Mouse (Mus musculus) CD8-positive naive resting alpha-beta T cell, adult 2 months (primary cell): ENCODE data around the gene Mrpl53.

ENCODE experiments used
- DNase-seq, 2 experiments: peaks; one replicate each; pipeline ENCODE4 v3.0.0; 2022; ENCODE audit warnings: low read depth in 2 of 2, low spot score in 2 of 2

The Mrpl53 gene

DNA sequence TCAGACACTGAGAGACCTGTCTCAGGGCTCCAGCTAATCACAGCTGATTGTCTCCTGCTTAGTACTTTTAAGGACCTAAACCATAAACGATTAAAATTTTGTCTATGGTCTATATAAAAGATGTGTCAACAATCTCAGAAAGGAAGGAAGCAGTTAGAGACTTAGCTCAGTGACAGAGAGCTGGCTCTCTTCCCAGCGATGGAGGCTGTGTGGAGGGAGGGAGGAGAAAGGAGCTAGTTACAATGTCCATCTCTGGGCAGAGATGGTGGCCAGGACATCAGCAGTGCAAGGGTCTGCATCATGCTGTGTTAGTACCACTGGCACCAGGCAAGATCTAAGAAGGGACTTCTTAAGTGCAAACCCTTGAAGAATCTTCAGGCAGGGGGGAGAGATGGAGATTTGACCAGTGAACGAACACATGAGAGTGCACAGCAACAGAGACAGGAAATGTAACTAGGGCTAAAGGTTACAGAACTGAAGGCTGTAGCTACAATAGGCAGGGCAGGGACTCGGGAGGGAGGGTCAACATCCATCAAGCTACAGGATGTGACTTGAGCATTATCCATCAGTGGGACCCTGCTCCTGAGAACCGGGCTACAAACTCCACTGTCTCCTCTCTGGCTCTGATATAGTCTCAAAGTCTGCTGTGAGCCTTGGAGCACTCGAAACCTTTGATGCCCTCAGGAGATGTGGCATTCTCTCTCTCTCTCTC, 16.3 kb upstream of the Mrpl53 start:
- DNase-seq = no peak

DNA sequence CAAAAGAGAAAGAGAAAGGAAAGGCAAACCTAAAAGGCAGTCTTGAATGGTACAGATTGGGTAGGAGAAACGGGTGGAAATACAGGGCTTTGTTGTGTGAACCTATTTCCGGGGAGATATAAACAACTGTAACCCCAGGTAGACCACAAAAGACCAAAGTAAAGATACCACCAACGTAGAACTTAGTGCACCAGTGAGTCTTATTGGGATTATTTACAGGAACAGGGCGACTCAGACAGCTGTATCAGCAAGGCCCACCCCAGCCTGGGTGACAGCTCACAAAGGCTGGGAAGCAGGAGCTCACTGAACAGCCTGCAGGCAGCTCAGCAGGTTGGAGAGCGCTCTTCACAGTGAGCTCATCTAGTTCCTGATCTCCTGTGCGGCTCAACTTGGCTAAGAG, 12.9 kb upstream of the Mrpl53 start:
- DNase-seq = peak; percentile 57 to 66

DNA sequence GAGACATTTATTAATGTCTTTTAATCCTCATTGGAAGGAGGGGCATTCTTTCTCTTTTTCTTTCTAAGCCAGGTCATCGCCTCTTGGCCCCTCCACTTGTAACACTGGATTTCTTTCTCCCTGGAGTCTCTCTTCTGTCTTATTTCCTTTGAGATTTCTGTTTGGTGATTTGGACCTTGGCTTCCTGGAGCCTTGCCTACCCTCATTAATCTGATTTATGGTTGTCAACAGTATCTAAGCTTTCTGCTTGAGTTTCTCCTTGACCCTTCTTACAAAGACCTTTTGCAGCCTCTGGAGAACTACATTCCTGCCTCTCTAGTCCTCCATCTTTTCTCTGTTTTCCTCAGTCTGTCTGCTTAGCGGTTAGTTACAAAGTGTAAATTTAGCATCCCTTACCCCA, 10.4 kb upstream of the Mrpl53 start:
- no peak for DNase-seq

DNA sequence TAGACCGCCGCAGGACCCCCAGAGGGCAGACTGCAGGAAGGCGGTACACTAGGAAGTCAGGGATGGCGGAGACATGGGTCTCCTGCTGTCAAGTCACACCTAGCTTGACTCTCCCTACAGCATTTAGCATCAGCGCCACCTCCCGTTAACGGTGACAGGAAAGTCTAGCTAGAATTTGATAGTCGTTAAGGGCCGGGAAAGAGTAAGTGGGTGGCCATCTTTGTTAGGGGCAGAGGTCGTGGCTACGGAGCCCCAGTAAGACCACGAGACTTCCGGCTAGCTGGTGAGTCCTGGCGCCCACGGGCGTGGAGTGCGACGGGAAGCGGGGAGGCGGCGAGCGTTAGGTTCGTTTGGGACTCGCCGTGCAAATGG, 7.5 kb upstream of the Mrpl53 start, which contains the start of the genes Ccdc142 and Gm42688:
TSS of gene Ccdc142 (plus strand) at position 286 of the 372 bp plus-strand sequence.
TSS of gene Gm42688 (plus strand) at position 302 of the 372 bp plus-strand sequence.
- DNase-seq = peak; percentile 81 to 85

DNA sequence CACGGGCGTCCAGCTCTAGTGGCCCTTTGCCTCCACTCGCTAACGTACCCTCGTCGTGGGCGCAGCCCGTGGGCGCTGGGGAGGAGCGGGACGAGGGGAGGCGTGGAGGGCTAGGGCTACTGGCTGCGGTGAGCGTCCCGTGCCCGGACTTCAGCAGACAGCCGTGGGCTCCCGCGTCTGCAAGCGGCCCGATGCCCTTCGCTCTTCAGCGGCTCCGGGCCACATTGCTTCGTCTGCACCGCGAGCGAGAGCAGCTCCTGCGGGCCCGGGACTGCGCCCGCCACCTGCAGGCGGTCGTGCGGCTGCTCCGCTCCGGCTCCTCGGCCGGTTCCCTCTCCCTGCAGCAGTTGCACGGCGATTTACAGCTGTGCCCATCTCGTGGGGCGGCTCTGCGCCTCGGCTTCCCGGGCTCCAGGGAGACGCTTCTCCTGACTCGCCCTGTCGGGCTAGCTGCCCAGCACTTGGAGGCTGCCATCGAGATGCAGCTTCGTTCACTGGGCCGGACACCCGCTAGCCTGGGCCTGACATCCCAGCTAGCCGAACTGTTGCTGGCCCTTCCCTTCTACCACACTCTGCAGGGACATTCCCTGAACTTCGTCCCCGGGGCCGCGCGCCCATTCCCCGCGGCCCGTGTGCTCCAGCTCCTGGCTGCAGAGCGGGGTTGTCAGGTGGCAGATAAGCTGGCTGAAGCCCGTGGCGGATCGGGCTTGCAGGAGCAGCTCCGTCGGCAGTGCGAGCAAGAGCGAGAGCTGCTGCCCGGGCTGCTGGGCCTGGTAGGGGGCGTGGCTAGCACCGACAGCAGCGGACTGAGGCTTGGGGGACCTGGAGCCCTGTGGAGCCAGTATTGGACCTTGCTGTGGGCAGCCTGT, 6.9 kb upstream of the Mrpl53 start:
- peak; percentile 62 to 63 for DNase-seq

DNA sequence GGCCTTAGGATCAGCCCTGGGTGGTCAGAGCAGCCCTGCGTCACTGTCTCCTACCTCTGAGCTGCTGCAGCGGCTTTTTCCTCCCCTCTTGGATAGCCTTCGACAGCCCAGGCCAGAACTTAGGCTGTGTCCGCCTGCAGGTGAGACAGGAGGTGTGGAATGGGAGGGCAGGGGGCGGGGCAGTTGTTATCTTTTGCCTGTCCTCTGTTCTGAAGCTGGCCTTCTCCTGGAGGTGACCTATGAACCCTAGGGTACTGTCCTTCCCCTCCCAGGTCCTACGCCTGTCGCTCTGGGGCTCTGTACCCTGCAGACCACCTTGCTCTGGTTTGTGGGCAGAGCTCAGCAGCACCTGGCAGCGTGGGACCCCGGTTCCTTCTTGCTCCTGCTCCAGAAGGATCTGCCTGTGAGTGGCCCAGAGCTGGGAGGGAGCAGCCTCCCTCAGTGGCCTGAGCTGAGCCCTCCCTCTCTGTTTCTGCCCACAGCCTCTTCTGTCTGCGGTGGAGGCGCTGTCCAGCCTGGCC, 5.7 kb upstream of the Mrpl53 start:
- DNase-seq = no peak

DNA sequence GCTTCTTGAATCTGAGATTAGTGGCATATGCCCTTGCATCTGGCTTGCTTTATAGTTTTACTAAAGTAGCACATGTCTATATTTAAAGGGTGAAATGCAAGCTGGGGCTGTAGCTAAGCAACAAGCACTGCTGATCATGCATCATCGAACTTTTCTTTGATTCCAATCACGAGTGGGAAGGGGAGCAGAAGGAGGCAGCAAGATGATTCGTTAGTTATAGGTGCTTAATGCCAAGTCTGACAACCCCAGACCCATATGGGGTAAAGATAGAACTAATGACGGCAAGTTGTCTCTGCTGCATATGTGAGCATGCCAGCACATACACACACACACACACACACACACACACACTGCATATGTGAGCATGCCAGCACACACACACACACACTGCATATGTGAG, 4.7 kb upstream of the Mrpl53 start:
- DNase-seq = no peak

DNA sequence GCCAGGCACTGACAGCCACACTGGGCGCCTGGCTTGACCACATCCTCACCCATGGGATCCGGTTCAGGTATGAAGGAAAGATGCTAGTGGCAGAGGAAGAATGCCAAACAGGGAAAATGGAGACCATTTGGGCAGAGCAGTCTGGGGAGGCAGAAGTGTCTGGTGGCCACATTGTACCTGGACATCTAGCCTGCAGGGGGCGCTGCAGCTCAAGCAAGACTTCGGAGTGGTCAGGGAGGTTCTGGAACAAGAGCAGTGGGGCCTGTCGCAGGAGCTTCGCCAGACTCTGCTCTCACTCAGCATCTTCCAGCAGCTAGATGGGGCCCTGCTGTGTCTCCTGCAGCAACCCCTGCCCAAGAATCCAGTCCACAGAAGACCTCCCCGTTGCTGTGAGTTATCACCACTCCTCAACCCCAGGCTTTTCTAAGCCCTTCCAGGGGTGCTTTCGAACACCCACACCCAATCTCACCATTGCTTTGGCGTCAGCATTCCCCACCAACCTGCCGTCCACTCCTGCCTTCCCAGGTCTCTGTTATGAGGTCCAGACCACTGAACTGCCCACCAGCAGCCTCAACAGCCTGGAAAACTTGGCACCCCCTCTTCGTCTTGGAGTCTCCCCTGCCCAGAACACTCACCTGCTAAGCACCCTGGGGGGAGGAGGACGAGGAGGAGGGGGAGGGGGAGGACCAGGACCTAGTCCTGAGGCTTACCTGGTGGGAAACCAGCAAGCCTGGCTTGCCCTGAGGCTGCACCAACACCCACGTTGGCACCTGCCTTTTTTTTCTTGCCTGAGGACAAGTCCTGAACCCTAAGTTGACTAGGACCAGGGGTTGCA, 1.1 kb upstream of the Mrpl53 start:
- peak; percentile 81 for DNase-seq

DNA sequence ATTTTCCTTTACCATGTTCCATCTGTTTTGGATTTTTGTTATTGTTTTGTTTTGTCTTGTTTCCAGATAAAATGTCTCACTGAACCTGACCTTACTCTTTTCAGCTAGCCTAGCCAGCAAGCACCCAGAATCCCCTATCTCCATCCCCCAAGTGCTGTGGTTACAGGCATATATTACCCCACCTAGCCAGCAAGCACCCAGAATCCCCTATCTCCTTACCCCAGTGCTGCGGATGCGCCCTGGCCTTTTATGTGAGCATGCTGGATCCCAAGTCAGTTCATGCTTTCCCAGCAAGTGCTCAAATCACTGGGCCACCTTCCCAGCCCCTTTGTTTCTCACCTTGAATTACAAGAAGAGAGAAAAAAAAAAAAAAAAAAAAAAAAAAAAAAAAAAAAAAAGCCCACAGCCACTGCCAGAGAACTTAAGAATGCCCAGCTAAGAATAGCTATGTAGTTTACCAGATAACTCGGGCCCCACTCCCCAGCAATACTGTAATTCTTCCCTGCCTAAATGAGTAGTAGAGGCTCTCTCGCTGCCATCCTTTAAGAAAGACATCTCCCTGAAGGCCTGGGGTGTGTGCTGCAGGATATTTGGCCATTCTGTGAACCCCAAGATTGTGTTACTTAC, 2.8 kb downstream of the Mrpl53 start:
- DNase-seq = no peak

DNA sequence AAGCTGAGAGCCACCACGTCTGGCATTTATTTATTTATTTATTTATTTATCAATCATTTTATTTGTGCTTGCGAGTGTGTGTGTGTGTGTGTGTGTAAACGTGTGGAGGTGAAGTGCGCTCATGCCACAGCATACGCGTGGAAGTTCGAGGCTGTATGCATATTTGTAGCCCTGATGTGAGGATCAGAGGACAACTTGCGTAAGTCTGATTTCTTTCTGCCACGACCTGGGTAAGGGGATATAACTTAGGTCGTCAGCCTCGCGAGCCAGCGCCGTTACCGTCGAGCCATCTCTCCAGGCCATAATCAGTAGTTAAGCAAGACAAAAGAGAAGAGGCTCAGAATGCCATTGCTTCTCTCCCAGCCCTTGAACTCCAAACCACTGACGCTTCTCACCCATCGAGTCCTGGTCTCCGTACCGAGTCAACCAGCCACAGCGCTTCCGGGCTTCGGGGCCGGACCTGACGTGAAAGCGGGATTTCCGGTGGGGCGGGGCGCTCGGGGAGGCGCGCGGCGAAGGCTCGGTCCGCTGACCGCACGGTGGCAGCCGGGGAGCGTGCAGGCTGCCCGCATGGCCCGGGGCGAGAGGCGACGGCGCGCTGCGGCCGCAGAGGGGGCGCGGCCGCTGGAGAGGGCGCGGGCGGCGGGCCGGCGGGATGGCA, 6.3 kb downstream of the Mrpl53 start, which contains the start of gene Mogs:
TSS of gene Mogs (plus strand) at position 486 of the 661 bp plus-strand sequence.
- DNase-seq = peak; percentile 77 to 79

DNA sequence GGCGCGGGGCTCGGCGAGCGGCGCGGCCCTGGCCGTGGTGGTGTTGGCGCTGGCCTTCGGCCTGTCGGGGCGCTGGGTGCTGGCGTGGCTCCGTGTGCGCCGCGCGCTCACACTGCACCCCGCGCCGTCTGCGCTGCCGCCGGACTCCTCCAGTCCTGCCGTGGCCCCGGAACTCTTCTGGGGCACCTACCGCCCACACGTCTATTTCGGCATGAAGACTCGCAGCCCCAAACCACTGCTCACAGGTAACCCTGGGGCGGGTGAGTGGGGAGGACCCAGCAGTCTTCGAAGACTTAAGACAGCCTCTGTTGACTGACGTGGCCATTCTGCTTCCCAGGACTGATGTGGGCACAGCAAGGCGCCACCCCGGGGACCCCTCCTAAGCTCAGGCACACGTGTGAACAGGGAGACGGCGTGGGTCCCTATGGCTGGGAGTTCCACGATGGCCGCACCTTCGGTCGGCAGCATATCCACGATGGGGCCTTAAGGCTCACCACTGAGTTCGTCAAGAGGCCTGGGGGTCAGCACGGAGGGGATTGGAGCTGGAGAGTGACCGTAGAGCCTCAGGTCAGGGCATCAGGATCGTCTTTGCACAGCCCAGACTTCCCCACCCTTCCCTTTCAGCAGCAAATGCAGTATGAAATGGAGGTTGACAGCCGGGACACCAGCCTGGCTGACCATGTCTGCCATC, 7.0 kb downstream of the Mrpl53 start:
- DNase-seq = peak in 1 of 2 experiments; percentile 31

DNA sequence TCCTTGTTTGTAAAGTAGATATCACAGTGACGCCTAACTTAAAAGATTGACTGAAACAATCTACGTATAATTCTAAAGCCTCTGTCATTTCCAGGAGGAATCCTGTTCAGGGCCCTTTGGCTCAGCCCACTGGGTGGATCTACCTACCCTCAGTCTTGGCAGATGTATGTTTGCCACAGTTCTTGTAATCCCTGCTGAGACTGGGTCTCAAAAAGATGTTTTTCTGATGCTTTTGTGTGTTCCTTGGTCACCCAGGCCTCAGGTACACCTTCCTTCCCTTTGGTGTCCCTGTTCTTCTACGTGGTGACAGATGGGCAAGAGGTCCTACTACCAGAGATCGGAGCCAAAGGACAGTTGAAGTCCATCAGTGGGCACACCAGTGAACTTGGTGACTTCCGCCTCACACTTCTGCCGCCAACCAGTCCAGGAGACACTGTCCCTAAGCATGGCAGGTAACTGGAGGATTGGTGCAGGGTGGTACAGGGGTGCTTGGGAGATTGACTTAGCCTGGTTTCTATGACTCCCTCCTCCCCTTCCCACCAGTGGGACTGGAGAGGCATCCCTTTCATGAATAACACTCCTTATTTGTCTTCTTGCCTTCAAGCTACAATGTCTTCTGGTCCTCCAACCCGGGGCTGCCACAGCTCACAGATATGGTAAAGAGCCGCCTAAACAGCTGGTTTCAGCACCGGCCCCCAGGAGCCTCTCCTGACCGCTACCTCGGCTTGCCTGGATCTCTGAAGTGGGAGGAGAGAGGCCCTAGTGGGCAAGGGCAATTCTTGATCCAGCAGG, 7.7 kb downstream of the Mrpl53 start:
- DNase-seq = no peak

DNA sequence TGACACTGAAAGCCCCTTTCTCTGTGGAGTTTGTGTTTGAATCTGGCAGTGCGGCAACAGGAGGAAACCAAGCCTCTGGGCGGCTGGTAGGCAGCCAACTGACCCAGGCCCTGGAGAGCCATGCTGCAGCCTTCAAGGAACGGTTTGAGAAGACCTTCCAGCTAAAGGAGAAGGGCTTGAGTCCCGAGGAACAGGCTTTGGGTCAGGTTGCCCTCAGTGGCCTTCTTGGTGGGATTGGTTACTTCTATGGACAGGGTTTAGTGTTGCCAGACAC, 8.3 kb downstream of the Mrpl53 start:
- no peak for DNase-seq

DNA sequence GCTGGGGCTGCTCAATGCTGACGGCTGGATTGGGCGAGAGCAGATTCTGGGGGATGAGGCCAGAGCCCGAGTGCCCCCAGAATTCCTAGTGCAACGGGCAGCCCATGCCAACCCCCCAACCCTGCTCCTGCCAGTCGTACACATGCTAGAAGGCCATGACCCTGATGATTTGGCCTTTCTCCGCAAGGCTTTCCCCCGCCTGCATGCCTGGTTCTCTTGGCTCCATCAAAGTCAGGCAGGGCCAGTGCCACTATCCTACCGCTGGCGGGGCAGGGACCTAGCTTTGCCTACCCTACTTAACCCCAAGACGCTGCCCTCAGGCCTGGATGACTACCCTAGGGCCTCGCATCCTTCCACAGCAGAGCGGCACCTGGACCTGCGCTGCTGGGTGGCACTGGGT, 8.8 kb downstream of the Mrpl53 start:
- no peak for DNase-seq

DNA sequence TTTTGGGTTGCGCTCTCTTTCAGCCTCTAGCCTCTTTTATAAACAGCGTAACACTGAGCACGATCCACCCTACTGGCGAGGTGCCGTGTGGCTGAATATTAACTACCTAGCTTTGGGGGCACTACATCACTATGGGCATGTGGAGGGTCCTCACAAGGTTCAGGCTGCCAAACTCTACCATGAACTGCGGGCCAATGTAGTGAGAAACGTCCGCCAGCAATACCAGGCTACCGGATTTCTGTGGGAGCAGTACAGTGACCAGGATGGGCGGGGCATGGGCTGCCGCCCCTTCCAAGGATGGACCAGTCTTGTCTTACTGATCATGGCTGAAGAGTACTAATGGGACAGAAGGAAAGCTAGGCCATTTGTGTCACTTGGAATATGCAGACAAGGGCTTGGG, 9.5 kb downstream of the Mrpl53 start:
- DNase-seq = no peak

DNA sequence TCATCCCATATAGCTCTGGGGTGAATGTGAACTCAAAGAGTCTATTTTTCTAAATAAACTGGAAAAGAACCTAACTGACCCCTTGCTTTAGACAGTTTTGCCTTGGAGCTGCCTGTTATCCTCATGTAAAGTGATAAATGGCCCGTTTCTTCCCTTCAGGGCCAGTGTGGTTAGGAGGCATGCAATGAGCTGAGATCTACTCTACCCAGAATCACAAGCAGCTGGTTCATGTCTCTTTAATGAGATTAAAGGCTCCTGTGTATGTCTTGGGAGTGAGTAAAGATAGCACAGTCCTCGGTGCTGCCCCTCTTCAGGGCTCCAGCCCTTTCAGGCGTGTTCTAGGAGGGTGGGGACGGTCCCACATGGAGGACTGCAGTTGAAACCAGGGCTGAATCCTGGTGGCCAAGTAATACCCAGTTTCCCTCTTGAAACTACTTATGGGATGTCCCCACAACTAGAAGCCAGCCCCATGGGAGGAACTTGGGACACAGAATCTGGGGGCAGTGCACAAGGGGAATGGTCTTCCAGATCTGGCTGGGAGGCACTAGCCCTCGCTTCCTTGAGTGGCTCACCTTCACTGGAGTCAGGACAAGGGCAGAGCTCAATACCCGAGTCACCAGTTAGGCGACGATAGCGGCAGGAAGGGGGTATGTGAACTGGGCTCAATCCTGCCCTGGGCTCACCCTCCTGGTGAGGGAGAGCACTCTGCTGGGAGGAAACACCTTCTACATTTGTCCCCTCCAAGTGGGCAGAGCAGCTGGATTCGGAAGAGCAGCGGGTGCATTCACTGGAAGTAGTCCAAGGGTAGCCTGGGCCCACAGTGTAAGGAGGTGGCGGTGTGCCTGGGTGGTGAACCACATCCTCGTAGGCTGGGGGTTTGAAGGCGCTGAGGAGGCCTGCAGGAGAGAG, 10.2 kb downstream of the Mrpl53 start:
- DNase-seq = peak in 1 of 2 experiments; percentile 29

DNA sequence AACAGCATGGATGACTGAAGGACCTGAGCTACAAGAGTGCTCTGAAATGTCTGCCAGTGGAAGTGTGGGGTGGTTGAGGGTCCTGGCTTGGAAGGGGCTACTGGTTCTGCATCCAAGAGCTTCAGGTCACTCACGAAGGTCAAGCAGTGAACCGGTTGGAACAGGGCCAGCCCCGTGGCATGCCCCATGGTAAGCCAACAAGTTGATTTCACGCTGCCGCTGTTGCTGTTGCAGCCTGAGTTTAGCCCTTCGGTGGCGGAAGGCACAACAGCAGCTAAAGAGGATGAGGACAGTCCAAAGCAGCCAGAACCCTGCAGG, 10.9 kb downstream of the Mrpl53 start:
- no peak for DNase-seq
